ENCODE assay signal across 8 mouse cellular contexts in the genomic region with DNA sequence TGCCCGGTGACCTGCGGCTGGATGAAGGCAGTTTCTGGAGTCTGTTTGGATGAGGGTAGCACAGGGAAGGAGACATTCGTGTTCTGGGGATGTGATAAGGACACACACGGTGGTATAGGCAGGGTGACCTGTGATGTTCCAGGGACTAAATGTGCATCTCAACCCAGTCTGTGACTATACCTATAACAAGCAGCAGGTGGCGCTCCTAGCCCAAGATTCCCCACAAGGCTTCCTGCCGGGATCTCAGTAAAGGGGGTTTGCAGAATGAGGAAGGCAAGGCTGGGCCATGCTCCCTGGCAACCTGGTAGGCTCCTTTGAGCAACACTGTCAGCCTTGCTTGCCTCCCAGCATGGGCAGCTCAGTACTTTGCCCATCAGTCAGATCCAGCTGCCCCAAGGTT. TPM values are rescaled to one million over a fixed set of nuclear protein-coding genes. Genes with fewer than 3 reads are reported as not detected.
DNase-seq lines count a peak whose midpoint lies in the region; ATAC-seq and TF ChIP-seq lines count a peak whose summit lies in the region.

No protein-coding gene starts in this region.

- no peak overlapping the region for H3K9ac ChIP-seq in heart, postnatal 0 days (replicated peaks; ENCODE audit: low read depth, low read length)
- no peak overlapping the region for H3K9ac ChIP-seq in lung, embryonic 16.5 days (ENCODE audit: low read length)

- H3K27ac ChIP-seq in heart, postnatal 0 days (ENCODE audit: low read depth): no peak overlapping the region
- H3K27ac ChIP-seq in lung, embryonic 16.5 days (ENCODE audit: low read length): no peak overlapping the region

- H3K27me3 ChIP-seq in C2C12 (ENCODE audit: control insufficient read depth, insufficient read depth, insufficient read length): no peaks in the 10 kb centered on the region
- no peaks in the 10 kb centered on the region for H3K27me3 ChIP-seq in heart, postnatal 0 days (ENCODE audit: control insufficient read depth, insufficient read depth, low read length)
- H3K27me3 ChIP-seq in lung, embryonic 16.5 days (ENCODE audit: control insufficient read depth, insufficient read depth, low read depth, low read length): no peaks in the 10 kb centered on the region; the same call in 1 of the 2 replicates

- no peaks in the 10 kb centered on the region for H3K9me3 ChIP-seq in heart, postnatal 0 days (replicated peaks; ENCODE audit: control insufficient read depth, low read length)
- no peaks in the 10 kb centered on the region for H3K9me3 ChIP-seq in lung, embryonic 16.5 days (ENCODE audit: control insufficient read depth, low read length)

- no peak overlapping the region for H3ac ChIP-seq in C2C12 (ENCODE audit: control insufficient read depth, insufficient read length, low read depth)

- 0 out of 2 replicates have a peak, but pooled peaks cover 3% of the 10 kb centered on the region for H3K4me1 ChIP-seq in heart, postnatal 0 days (ENCODE audit: control insufficient read depth, insufficient read depth)
- H3K4me1 ChIP-seq in lung, embryonic 16.5 days (replicated peaks; ENCODE audit: control insufficient read depth, insufficient read depth, low read length): peaks cover 10% of the 10 kb centered on the region

- H3K4me2 ChIP-seq in heart, postnatal 0 days (ENCODE audit: low read depth, low read length): no peak overlapping the region
- H3K4me2 ChIP-seq in lung, embryonic 16.5 days (ENCODE audit: low read depth, low read length): no peak overlapping the region

- TF ChIP-seq CTCF in C2C12 (IDR thresholded peaks at IDR 0.05; ENCODE audit: control insufficient read depth, insufficient read depth, insufficient read length): peak; percentile 69
- peak; percentile 94 for TF ChIP-seq CTCF in heart, postnatal 0 days (IDR thresholded peaks at IDR 0.05; ENCODE audit: low read depth)

- no peaks in the 10 kb centered on the region for H3K36me3 ChIP-seq in C2C12 (ENCODE audit: control insufficient read depth, insufficient read depth)
- no peaks in the 10 kb centered on the region for H3K36me3 ChIP-seq in heart, postnatal 0 days (replicated peaks; ENCODE audit: control insufficient read depth, insufficient read depth, low read length)
- no peaks in the 10 kb centered on the region for H3K36me3 ChIP-seq in lung, embryonic 16.5 days (ENCODE audit: control insufficient read depth, insufficient read depth, low read length)

- peak; percentile 87 for DNase-seq in adrenal gland, adult 2 months
- peak; percentile 87 for DNase-seq in embryo, embryonic 9.5 days (ENCODE audit: extremely low spot score)
- DNase-seq in heart, postnatal 0 days (ENCODE audit: low spot score): peak; percentile 78
- peak; percentile 33 for DNase-seq in large intestine, adult 2 months (ENCODE audit: low read depth, low spot score)
- DNase-seq in ovary, postnatal 10 days (ENCODE audit: low spot score): peak; percentile 67
- DNase-seq in thymus, postnatal 14 days: peak; percentile 75

- H3K4me3 ChIP-seq in C2C12 (ENCODE audit: insufficient read depth, poor library complexity, severe bottlenecking): no peak overlapping the region
- no peak overlapping the region for H3K4me3 ChIP-seq in heart, postnatal 0 days (ENCODE audit: low read depth, low read length)
- H3K4me3 ChIP-seq in lung, embryonic 16.5 days (ENCODE audit: low read length): no peak overlapping the region

- peaks cover 4% of the 10 kb centered on the region for H3K79me3 ChIP-seq in C2C12 (ENCODE audit: low read depth)

- ATAC-seq in heart, postnatal 0 days (ENCODE audit: insufficient read depth, low read depth): peak; percentile 37; the same call in 1 of the 2 replicates
- peak; percentile 11; the same call in 1 of the 2 replicates for ATAC-seq in lung, embryonic 16.5 days (ENCODE audit: low read depth)

- TF ChIP-seq EP300 in heart, postnatal 0 days (IDR thresholded peaks at IDR 0.05; ENCODE audit: low read depth): no peak

- peaks cover 22% of the 10 kb centered on the region for H3K79me2 ChIP-seq in C2C12 (ENCODE audit: control insufficient read depth, insufficient read depth)

- WGBS in heart, postnatal 0 days: 11% methylated on average over 6 of the region's 6 CpGs
- 2% methylated on average over 6 of the region's 6 CpGs for WGBS in large intestine, adult 2 months
- WGBS in lung, embryonic 16.5 days: 6% methylated on average over 6 of the region's 6 CpGs

TF ChIP-seq in C2C12, 6 proteins besides CTCF, POLR2A, EP300 and RAD21:
- TF ChIP-seq USF1 (IDR thresholded peaks at IDR 0.05; ENCODE audit: low read depth) (no peak), MYOG (IDR thresholded peaks at IDR 0.05; ENCODE audit: control insufficient read depth, extremely low read depth, insufficient read length) (no peak), MAX (IDR thresholded peaks at IDR 0.05) (peak; percentile 13), FOSL1 (IDR thresholded peaks at IDR 0.05; ENCODE audit: insufficient read depth, low read length, poor library complexity, severe bottlenecking) (no peak)

RNA-seq across cellular contexts. Expression of gene Sdc3, which starts 2.2 kb away (rescaled TPM):
- 63.6 TPM for polyA plus RNA-seq in C2C12 (2012; fragmentation: generic; extraction: Trizol)
- total RNA-seq in adrenal gland, adult 2 months (2021): 100 to 1,000 TPM; 324 to 579 TPM
- polyA plus RNA-seq in adrenal gland, adult 2 months (2012; rRNA removed): 702 and 1,082 TPM in 2 replicates
- total RNA-seq in heart, postnatal 0 days (2014; rRNA removed; ENCODE audit: low replicate concordance): 44.2 and 55.2 TPM in 2 replicates
- 9.3 and 9.4 TPM in 2 replicates for polyA plus RNA-seq in heart, postnatal 0 days (2015; fragmentation: Nextera tagmentation; extraction: Ambion mirVana)
- polyA plus RNA-seq in large intestine, adult 2 months (2012; rRNA removed): 12.1 and 13.9 TPM in 2 replicates
- 16.9 and 20.1 TPM in 2 replicates for polyA plus RNA-seq in lung, embryonic 16.5 days (2015; fragmentation: Nextera tagmentation; extraction: Ambion mirVana)

Comparison
In these comparisons a context has a peak if more than half of its experiments do, and no peak if none do; other contexts are left out.
1. DNase-seq: peak in every context shown above with its lines; median percentile 87 in adrenal gland, adult 2 months; 87 in embryo, embryonic 9.5 days; 78 in heart, postnatal 0 days; 75 in thymus, postnatal 14 days; 67 in ovary, postnatal 10 days; 33 in large intestine, adult 2 months.
2. RNA of gene Sdc3, which starts 2.2 kb away (polyA plus RNA-seq): 702 to 1,082 TPM in adrenal gland, adult 2 months; 63.6 TPM in C2C12 (single experiment), 16.9 to 20.1 TPM in lung, embryonic 16.5 days, 12.1 to 13.9 TPM in large intestine, adult 2 months and 9.3 to 9.4 TPM in heart, postnatal 0 days; every median in the first group is over 10 times any median in the second.